Mouse (Mus musculus): Measurements from ENCODE around the gene Nedd1. TPM values are rescaled to one million over a fixed set of nuclear protein-coding genes. Genes with fewer than 3 reads are reported as not detected.

Nedd1 gene
- 2.8 TPM for polyA plus RNA-seq (2015; fragmentation: Illumina TruSeq; extraction: RNeasy Lipid Tissue Mini Kit (QIAGEN cat#74804); ENCODE audit: low read depth, low replicate concordance)

DNA sequence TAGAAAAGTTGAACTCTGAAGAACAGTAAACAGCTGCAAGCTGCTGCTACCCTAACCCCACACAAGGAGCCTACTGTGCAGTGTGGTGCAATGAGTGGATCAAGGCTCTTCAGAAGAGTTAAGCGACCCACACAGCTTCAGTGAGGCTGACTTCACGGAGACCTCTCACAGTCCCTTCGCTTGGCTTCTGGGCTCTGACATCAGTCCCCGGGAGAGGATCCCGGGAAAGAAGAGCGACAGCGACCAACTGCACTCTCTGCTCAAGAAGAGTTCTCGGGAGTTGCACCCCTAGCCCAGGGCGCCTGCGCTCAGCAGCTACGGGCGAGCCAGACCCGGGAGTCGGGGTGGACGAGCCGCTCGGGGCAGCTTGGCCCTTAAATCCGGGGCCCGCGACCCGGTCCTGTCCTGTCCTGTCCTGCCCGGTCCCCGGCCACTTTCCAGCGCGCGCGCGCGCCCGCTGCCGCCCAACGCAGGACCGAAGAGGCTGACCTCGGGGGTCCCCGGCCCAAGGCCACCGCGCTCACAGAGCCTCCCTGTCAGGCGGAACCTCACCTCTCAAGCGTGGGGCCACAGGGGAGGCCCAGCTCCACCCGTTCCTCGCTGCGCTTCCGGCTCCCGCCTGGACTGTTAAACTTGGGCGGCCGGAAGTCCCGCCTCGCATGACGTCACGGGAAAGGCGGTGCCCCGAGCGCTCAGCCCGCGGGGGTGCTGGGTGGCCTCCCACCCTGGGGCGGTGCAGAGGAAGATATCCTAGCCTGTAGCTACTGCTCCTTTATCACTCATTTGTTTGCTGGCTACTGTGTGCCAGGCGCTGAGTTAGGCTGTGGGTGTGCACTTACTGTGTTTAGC lies at the start of gene Nedd1:
Gene Nedd1 (minus strand): TSS at position 650 of the 849 bp plus-strand sequence.

Measured in brain, adult 10 weeks (tissue).